Mouse (Mus musculus) spleen, embryonic (tissue): Measurements from ENCODE around the gene Cdc27.

Source experiments
- CTCF ChIA-PET: fragments of 350-600 bp; sonication (Branson Sonifier 250); formaldehyde crosslinking; loops from one replicate; lab custom pipeline; 2022; lab: Charles Lee

Gene Cdc27

DNA sequence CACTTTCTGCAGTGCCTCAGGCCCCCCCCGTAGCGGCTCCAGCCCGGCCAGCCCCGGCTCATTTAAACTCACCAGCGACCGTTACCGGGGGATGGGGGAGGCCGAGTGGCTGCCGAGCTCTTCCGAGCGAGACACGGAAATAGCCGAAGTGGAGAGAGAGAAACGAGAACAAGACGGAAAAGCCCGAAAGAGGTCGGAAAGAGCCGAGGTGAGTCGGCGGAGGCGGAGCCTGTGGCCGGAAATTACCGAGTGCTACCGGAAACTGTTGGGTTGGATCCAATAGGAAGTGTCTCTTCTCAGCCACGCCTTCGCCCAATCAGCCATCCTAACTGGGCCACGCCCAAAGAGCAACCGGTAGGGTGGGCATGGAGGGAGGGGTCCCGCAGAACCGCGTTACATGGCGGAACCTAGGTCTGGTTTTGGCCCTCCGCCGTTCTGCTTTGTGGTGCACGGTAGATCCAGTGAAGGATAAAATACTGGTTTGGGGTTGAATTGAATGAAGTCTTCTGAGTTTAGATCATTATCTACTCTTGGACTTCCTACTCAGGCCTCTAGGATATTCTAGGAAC lies at the start of gene Cdc27, which contains the start of gene Myl4:
Gene Cdc27, minus strand, starts transcription at position 215 of the 569 bp plus-strand sequence.
Gene Myl4, plus strand, starts transcription at position 258 of the 569 bp plus-strand sequence.
- CTCF ChIA-PET: no interaction called here

DNA sequence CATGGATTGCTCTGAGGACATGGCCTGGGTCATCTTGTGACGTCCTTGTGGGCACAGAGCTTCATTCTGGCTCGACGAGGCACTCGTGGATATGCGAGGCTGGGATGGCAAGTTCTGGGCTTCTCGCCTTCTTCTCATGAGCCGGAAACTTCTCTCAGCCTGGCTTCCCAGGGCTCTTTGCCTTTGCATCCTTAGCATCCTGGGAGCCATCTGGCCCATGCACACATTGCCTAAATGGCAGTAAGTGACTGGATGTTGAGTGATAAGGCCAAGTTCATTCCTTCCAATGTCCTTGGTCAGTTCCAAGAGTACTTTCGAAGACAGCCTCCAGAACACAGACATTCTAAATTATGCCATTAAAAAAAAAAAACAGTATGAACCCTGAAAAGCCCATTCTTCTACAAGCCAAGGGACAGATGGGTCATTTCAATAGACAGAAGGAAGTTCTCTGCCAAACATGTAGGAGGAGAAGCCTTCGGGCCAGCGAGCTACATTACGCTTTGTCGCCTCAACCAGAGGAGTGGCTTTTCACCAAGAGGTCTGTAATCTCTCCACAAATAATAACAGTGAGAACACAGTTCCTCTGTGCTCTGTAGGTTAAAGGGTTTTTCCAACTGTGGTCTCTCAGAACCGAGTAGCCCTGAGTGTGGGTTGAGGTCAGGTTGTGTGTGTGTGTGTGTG lies 49.0 kb upstream of the Cdc27 start:
- CTCF ChIA-PET: interaction anchor here (0.7 kb wide), 1 partner anchor 66 kb away, joined by 4 read pairs; no protein-coding TSS in a partner anchor

DNA sequence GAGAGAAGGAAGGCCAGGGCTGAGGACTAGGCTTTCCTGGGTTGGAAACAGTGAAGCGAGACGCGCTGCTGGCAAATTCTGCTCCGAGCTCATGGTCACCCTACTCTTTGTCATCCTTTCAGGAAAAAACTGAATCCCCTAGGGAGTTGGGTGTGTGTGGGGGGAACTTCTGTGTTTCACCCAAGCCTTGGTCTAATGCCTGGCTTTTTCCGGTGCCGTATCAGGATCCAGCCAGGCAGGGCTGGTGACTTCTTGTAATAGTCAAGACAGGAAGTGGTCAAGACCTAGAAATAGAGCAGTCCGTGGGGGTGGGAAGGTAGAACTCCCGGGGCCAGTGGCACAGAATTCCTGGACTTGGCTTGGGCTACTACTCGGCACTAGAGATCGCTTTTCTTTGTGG lies 45.9 kb upstream of the Cdc27 start:
- CTCF ChIA-PET: no interaction called here

DNA sequence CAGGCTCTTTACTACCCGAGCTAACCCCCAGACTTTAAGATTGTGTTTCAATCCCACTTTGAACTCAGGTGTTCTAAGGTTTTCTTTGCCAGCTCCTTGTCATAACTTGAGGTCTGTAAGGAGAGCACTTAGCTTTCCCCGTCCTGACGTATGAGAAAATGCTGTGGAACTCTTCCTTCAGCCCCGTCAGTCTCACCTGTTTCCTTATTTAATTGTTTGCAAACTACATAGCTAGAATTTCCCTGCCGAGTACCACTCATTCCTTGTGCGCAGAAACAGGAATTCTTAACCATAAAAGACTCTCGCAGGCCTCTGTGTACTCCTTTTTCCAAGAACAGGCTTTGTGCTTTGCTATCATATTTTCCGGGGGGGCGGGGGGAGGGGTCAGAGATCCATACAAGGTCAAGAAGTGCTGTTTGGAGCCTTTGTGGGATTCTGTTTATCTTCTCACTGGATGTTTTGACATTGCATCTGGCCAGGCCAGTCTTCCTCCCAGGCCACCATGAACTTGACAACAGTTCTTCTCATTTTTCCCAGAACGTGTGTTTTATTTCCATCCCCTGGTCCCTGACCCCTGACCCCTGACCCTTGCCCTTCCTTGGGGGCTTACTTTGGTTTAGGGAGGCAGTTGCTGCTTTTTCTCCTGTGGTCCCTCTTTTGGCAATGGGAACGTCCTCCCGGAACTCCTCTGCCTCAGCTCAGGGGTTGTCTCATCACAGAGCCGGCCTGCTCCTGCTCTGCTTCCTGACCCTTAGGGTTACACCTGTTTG lies 41.8 kb upstream of the Cdc27 start:
- CTCF ChIA-PET: interaction anchor here (0.5 kb wide), 1 partner anchor 246 kb away, joined by 4 read pairs; no protein-coding TSS in a partner anchor

DNA sequence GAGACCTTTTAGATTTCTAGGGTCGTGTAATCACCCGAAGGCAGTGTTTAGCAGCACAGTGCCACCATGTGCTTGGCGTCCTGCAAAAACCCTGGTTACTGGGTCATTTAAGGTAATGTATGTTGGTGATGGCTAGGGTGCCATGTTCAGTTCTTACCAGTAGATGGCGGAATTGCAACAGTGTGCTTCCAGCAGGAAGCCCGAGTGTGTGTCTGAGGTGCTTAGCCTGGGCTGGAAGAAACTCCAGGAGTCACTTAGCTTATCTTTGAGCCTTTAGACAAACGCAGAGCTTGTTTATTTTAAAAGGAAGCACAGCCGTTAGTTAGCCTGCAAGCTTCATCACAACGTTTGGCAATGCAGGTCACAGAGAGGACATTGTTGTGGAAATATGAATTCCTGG lies 39.7 kb upstream of the Cdc27 start:
- CTCF ChIA-PET: no interaction called here

DNA sequence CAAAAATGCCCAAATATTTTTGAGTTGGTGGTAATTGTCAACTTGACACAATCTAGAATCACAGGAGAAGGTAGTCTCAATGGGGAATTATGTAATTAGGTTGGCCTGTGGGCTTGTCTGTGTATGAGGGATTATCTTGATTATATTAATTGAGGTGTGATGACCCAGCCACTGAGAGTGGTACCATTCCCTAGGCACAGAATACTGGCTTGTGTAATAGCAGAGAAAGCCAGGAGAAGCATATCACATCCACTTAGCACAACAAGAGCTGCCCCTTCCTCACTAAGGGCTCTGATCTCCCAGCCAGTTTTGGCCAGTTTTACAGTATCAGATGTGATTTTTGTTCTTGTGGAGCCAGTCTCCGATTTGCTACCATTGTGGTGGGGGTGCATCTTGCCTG lies 39.1 kb upstream of the Cdc27 start:
- CTCF ChIA-PET: no interaction called here

DNA sequence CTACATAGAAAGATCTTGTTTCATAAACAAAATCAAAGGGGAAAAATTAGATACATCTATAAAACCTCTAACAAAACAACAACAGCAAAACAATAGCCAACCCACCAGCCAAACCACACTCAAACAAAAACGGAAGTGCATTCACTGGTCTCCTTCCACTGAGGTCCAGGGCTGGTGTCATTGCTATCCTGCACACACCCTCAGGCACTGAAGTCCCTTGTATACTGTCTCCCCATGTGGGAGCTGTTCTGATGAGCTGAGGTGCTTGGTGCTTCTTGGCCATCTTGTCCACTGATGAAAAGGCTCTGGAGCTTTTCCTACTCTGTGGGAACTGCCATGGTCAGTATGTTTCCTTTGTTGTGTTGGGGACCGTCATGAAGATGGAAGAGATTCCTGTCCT lies 38.1 kb upstream of the Cdc27 start:
- CTCF ChIA-PET: no interaction called here

DNA sequence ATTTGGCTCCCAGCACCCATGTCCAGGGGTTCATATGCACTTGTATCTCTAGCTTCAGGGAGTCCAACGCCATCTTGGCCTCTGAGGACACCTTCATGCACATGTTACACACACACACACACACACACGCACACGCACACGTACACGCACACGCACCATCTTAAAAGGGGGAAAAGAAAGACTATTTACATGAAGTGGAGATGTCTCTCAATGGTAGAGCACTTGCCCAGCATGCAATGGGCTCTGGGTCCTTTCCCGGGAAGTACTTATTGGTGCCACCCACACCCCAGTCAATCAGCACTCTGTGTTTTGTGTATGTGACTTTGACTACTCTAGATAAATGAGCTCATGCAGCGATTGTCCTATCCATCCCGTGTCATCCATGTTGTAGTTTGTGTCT lies 37.5 kb upstream of the Cdc27 start:
- CTCF ChIA-PET: interaction anchor here (0.6 kb wide), 1 partner anchor 564 kb away, joined by 4 read pairs; no protein-coding TSS in a partner anchor

DNA sequence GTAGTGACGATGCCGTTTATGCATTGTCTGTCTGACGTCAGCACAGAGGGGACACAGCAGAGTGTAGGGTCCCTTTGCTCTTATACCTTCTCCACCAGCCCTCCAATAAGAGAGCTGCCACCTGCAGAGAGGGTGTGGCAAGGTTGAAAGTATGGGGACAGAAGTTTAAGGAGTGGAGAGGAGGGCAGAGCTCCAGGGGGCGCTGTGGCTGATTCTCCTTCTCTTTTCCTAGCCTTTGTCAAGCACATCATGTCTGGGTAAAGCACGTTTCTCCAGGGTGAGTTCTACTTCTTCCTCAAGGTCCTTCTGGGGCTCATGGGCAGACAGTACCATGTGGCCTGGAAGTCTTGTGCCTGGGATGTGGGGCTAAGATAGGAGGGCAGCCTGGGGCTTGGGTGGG lies 35.1 kb upstream of the Cdc27 start:
- CTCF ChIA-PET: interaction anchor here (0.5 kb wide), 1 partner anchor 108 kb away, joined by 6 read pairs; no protein-coding TSS in a partner anchor

DNA sequence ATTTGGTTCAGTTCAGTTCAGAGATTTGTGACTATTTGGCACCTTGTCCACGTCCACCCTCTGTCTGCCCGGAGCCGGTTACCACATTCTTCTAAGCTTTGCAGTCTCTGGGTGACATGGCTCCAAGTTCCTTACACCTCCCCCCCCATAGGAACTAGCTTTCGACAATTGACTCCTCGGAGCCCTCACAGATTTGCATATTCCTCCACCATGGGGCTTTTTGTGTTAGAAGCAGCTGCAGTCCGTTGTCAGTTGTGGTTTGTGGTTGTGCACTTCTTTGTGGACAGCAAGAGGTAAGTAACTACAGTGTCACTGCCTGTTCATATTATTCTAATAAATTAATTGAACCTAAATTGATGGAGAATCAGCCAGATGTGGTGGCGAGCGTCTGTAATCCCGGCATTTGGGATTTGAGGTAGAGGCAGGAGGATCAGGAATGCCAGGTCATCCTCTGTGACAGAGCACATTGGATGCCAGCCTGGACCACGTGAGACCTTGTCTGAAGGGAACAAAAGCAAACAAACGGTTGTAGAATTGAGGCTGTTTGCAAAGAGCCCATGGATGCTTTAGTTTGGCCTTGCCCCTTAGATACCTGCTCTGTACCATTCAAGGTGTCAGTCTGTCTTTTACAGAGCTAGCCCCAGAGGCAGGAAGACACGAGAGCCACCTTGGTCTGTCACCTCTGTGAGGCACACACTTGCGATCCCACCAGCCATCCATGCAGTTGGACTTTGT lies 32.4 kb upstream of the Cdc27 start:
- CTCF ChIA-PET: no interaction called here

DNA sequence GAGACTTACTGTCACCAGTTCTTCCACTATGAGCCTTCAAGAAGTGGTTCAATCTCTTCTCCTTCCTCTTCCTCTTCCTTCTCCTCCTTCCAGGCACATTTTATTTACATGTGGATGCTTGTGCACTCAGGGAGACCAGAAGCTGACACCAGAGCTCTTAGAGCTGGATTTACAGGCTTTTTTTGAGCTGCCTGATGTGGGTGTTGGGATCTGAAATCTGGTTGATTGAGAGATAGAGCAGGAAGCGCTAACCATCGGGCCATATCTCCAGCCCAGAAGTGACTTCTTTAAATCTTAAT lies 31.8 kb upstream of the Cdc27 start:
- CTCF ChIA-PET: interaction anchor here (0.9 kb wide), 1 partner anchor 26 kb away, joined by 7 read pairs; the partner anchor contains the start of gene Itgb3

DNA sequence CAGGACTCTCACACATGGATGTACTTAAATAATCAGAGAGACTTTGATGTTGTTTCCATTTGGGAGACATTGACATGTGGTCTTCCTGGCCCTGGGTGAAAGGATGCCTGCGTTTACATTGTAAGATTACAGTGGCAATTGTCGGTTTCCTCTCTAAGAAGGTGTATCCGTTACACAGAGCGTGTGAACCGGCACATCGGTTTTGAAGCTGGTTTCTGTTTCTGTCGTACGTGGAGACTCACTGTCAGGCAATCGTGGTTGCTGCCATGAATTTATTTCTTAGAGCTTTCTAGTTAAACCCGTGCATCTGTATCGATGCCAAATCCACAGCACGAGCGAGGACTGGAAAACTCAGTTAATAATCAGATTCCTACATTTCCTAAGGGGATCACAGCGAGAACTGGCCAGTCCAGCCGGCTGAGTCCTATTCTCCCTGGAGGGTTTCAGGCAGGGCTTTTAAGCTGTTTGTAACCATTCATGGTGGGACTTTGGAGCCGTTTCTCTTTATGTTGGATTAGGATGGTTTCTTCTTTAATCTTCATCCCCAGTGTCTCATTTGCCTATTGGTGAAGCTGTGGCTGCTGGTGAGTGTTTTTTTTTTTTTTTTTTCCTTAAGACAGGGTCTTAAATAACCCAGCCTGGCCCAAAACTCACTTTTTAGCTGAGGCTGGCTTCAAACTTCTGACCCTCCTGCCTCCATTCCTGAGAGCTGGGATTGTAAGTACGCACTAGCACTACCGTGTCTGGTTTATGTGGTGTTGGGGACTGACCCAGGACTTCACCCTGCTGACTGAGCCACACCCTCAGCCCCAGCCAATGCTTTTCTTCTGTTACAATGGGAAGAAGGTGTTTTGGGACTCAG lies 31.3 kb upstream of the Cdc27 start:
- CTCF ChIA-PET: interaction anchor here (0.9 kb wide), 1 partner anchor 26 kb away, joined by 7 read pairs; the partner anchor contains the start of gene Itgb3

DNA sequence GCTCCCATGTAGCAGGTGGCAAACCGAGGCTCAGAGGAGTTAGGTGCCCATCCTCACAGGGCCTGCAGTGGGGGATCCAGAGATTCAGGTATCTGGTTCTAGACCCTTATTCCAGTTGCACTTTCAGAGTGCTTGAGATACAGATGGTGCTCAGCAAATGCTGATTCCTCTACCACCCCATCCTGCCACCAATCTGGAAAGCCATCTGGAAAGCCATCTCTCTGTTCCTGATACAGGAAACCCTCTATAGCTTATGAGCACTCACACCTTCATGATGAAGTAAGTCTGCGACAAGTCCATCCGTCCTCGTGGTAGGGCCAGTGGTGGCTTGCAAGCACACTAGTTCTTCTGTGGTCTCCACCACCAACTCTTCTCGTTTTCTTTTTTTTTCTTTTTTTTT lies 30.2 kb upstream of the Cdc27 start:
- CTCF ChIA-PET: interaction anchor here (0.5 kb wide), 1 partner anchor 21 kb away, joined by 12 read pairs; no protein-coding TSS in a partner anchor

DNA sequence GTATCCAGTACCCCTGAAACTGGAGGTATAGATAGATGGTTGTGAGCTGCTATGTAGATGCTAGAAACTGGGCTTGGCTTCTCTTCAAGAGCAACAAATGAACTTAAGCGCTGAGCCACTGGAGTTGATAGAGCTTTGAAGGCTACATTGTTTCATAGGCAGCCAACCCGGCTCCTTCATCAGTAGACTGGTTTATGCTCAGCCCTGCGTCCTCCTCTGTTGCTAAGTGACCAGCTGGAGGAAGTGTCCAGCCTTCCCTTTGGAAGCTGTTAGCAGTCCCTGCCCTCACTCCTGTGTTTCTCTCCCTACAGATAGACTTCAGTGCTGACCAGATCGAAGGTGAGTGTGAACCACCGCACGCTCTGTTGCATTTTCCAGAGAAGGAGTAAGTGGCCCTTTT lies 29.7 kb upstream of the Cdc27 start:
- CTCF ChIA-PET: interaction anchor here (0.5 to 0.7 kb wide), 2 partner anchors 9 to 20 kb away, joined by 3 to 12 read pairs; no protein-coding TSS in a partner anchor

DNA sequence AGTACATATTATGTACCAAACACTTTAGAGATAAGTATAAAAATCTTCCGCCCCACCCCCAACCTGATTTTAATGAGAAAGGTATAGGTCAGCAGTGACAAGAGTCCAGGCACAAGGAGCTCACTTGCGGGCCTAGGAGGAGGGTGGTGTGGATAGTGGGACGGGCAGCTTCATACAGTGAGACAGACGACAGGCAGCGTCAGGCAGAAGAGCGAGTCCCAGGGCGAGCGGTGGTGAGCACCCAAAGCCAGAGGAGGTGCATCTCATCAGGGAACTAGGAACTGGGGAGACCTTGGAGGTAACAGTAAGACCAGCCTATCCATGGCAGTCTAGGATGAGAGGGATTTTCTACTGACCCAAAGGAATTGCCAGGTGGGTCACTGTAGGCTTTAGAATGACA lies 29.2 kb upstream of the Cdc27 start:
- CTCF ChIA-PET: interaction anchor here (0.7 kb wide), 1 partner anchor 9 kb away, joined by 3 read pairs; no protein-coding TSS in a partner anchor

DNA sequence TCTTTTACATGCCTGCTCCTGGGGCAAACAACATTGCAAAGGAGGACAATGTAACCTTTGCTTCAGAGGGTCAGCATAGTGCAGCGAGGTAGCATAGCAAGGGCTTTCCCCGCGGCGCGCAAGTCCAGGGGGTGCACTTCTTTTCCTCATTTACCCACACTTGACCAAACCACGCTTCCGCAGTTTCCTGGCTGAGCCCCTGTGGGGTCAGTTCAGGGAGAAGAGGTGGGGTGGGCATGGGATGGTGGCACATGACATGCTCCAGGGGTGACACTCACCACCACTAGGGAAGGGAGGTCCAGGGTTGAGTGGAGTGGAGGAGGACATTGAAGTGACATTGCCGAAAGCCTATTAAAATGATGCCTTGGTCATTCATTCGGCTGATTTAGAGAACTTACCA lies 28.7 kb upstream of the Cdc27 start:
- CTCF ChIA-PET: no interaction called here

DNA sequence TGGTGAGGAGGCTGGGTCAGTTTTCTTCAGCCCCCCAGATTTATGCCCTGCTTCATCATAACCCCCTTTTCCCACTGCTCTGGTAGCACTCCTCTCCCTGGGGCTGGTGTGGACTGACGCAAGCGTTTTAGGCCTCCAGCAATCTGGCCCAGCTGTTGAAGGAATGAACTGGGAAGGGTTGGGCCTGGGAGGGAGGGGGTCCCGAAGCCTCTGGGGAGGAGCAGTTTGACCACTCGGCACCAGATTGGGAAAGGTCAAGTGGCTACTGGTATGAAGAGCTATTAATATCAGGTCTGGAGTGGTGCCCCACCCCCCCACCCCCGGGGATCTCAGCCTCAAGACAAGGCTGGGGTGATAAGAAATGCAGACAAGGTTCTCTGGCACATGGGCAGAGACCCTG lies 27.7 kb upstream of the Cdc27 start:
- CTCF ChIA-PET: no interaction called here

DNA sequence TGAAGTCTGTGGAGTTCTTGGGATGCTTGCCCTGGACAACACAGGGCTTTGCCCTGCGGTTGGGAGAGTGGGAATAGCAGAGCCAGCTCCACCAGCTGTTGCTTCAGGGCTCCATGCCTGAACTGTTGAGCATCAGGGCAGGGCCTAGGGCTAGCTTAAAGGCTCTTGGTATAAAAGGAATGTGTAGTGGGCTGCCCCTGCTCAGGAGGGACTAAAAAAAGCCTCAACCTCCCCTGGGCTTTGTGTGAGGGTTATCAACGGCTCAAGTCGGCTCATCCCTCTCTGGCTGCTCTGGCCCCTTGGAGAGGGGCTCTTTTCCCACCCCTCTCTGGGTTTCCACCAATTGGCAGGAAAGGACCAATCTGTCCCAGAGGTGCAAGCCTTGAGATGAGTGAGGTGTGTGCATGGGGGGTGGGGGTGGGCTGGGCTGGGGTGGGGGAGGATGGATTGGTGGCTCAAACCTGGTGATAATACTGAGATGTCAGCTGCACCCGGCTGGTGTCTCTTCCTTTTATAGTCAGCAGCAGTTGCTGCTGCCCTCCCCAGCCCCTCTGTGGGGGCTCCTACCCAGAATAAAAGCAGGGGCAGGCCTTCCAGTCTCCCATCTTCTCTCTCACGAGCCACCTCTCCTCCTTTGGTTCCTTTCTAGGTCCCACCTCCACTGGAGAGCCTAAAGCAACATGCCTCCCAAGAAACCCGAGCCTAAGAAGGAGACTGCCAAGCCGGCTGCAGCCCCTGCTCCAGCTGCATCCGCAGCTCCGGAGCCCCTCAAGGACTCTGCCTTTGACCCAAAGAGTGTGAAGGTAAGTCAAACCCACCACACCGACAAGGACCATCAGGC lies 26.6 kb upstream of the Cdc27 start:
- CTCF ChIA-PET: interaction anchor here (0.7 kb wide), 1 partner anchor 549 kb away, joined by 3 read pairs; no protein-coding TSS in a partner anchor

DNA sequence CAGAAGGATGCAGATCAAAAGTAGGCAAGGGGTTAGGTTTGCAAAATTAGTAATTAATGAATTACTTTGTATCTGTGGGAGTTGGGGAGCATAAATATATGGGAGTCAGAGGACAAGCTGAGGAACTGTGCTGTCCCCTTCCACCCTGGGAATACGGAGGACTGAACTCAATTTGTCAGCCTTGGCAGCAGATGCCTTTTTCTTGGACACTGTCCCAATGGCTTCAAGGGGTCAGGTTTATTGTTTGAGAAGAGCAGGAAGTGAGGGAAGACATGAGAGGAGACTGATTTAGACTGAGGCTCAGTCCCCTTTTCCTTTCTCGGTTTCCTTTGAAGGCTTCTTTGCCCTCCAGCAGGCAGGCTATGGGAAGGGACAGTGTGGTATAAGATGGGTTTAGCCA lies 22.1 kb upstream of the Cdc27 start:
- CTCF ChIA-PET: interaction anchor here (0.8 kb wide), 1 partner anchor 529 kb away, joined by 3 read pairs; no protein-coding TSS in a partner anchor
